Mouse (Mus musculus) neutrophil, adult 65 days (primary cell): ENCODE results near the gene H2al1e. TPM values are rescaled to one million over a fixed set of nuclear protein-coding genes. Genes with fewer than 3 reads are reported as not detected.

ENCODE experiments used
- total RNA-seq: library from RNA; stranded (reverse); gene quantifications from 2 replicates; pipeline ENCODE4 v1.2.4, GENCODE M21; 2023

The H2al1e gene
- not detected in 2 replicates for total RNA-seq

GRCm38 (mm10) chrX:11311634-11312033, at the start of gene H2al1e:
Gene H2al1e, plus strand, starts transcription at chrX:11311934.

GRCm38 (mm10) chrX:11298957-11299356, 12.8 kb upstream of the H2al1e start, which contains the start of gene H2al1a:
Gene H2al1a, plus strand, starts transcription at chrX:11299257.

GRCm38 (mm10) chrX:11302132-11302531, 9.6 kb upstream of the H2al1e start, which contains the start of gene H2al1b:
Gene H2al1b, plus strand, starts transcription at chrX:11302432.

GRCm38 (mm10) chrX:11305355-11305754, 6.4 kb upstream of the H2al1e start, which contains the start of gene H2al1c:
Gene H2al1c, plus strand, starts transcription at chrX:11305655.

DNA sequence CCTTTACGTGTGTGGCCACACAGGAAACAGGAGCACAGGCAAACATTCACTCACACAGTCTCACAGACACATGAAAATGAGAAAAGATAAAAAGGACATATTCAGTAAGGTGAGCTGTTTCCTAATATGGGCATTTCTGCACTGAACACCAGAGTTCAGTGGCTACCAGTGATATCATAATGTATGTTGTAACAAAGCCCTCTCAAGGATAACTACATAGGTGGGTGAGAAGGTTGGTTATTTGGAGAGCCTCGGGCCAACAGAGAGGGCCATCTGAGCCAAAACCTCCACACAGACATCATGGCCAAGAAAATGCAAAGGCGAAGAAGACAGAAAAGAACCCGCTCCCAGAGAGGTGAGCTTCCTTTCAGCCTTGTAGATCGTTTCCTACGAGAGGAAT, 3.2 kb upstream of the H2al1e start, which contains the start of gene H2al1d:
H2al1d (plus strand) TSS at position 301 of the 400 bp plus-strand sequence.

GRCm38 (mm10) chrX:11314858-11315257, 3.1 kb downstream of the H2al1e start, which contains the start of gene H2al1f:
Gene H2al1f, plus strand, starts transcription at chrX:11315158.

DNA sequence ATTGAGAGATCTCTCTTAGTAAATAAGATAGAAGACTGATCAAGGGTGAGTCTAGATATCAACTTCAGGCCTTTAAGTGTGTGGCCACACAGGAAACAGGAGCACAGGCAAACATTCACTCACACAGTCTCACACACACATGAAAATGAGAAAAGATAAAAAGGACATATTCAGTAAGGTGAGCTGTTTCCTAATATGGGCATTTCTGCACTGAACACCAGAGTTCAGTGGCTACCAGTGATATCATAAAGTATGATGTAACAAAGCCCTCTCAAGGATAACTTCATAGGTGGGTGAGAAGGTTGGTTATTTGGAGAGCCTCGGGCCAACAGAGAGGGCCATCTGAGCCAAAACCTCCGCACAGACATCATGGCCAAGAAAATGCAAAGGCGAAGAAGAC, 6.2 kb downstream of the H2al1e start, which contains the start of gene H2al1g:
H2al1g (plus strand) TSS at position 301 of the 400 bp plus-strand sequence.

GRCm38 (mm10) chrX:11321192-11321591, 9.5 kb downstream of the H2al1e start, which contains the start of gene H2al1h:
Gene H2al1h, plus strand, starts transcription at chrX:11321492.

GRCm38 (mm10) chrX:11324359-11324758, 12.6 kb downstream of the H2al1e start, which contains the start of gene H2al1i:
Gene H2al1i, plus strand, starts transcription at chrX:11324659.

DNA sequence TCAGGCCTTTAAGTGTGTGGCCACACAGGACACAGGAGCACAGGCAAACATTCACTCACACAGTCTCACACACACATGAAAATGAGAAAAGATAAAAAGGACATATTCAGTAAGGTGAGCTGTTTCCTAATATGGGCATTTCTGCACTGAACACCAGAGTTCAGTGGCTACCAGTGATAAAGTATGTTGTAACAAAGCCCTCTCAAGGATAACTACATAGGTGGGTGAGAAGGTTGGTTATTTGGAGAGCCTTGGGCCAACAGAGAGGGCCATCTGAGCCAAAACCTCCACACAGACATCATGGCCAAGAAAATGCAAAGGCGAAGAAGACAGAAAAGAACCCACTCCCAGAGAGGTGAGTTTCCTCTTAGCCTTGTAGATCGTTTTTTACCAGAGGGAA, 15.8 kb downstream of the H2al1e start, which contains the start of gene H2al1j:
H2al1j (plus strand) TSS at position 301 of the 400 bp plus-strand sequence.

Other genes with a start within 250 kb of the H2al1e start
- gene H2al1a, start 12.7 kb upstream of the H2al1e start, total RNA-seq = not detected in 2 replicates
- not detected in 2 replicates for gene H2al1b, start 9.5 kb upstream of the H2al1e start, total RNA-seq
- not detected in 2 replicates for gene H2al1c, start 6.3 kb upstream of the H2al1e start, total RNA-seq
- not detected in 2 replicates for gene H2al1d, start 3.1 kb upstream of the H2al1e start, total RNA-seq
- gene H2al1f, start 3.2 kb downstream of the H2al1e start, total RNA-seq = not detected in 2 replicates
- not detected in 2 replicates for gene H2al1g, start 6.3 kb downstream of the H2al1e start, total RNA-seq
- not detected in 2 replicates for gene H2al1h, start 9.6 kb downstream of the H2al1e start, total RNA-seq
- not detected in 2 replicates for gene H2al1i, start 12.7 kb downstream of the H2al1e start, total RNA-seq
- gene H2al1j, start 15.9 kb downstream of the H2al1e start, total RNA-seq = not detected in 2 replicates